Mouse (Mus musculus): Measurements from ENCODE around the gene Camkmt.

GRCm38 (mm10) chr17:85458075-85458474 is 367.7 kb downstream of the Camkmt start:
- TF ChIP-seq CTCF (IDR thresholded peaks at IDR 0.05; ENCODE audit: borderline replicate concordance, extremely low read depth, insufficient read depth, insufficient read length) (no peak), POLR2A (IDR thresholded peaks at IDR 0.05; ENCODE audit: borderline replicate concordance, extremely low read depth, insufficient read depth, insufficient read length, poor library complexity, severe bottlenecking) (no peak)

Data from brain, embryonic 14.5 days (tissue).